Mouse (Mus musculus) midbrain, embryonic 10.5 days (tissue): ENCODE data around the gene Fgf15. TPM values are rescaled to one million over a fixed set of nuclear protein-coding genes. Genes with fewer than 3 reads are reported as not detected.
A peak's percentile ranks its signal among the peaks of the same experiment; 100 is the strongest.

Experiments used
- DNase-seq: peaks from one replicate; pipeline ENCODE4 v3.0.0-alpha.2; 2017; ENCODE audit warnings: low spot score
- H3K27ac ChIP-seq: fragments of 300-500 bp; sonication (generic); replicated peaks from 2 replicates; pipeline ENCODE4 v1.5.1; 2016; ENCODE audit warnings: mild to moderate bottlenecking
- H3K27me3 ChIP-seq: fragments of 300-500 bp; sonication (generic); 2 replicates; pipeline ENCODE4 v1.6.1; 2016; ENCODE audit warnings: low read depth, mild to moderate bottlenecking; ENCODE audit not compliant: poor library complexity, severe bottlenecking
- H3K36me3 ChIP-seq: fragments of 300-500 bp; sonication (generic); 2 replicates; pipeline ENCODE4 v1.6.1; 2016; ENCODE audit warnings: mild to moderate bottlenecking, moderate library complexity
- H3K4me1 ChIP-seq: fragments of 300-500 bp; sonication (generic); 2 replicates; pipeline ENCODE4 v1.6.1; 2016
- H3K4me3 ChIP-seq: fragments of 300-500 bp; sonication (generic); 2 replicates; pipeline ENCODE4 v1.5.1; 2016; ENCODE audit warnings: mild to moderate bottlenecking, moderate library complexity
- H3K9me3 ChIP-seq: fragments of 300-500 bp; sonication (generic); replicated peaks from 2 replicates; pipeline ENCODE4 v1.6.1; 2016; ENCODE audit warnings: mild to moderate bottlenecking
- WGBS: fragments of 180-500 bp; shearing (Covaris S2); methylation state at CpG from one replicate; pipeline ENCODE4 v1.1.7; 2016; 5-methylcytosine and 5-hydroxymethylcytosine counted together
- polyA plus RNA-seq: library from polyadenylated mRNA; unstranded; fragments of >200 nt; fragmentation: Nextera tagmentation; extraction: Ambion mirVana; gene quantifications from 2 replicates; pipeline ENCODE4 v1.2.1, GENCODE M21; 2016

Gene Fgf15
- polyA plus RNA-seq, 1 experiment from 2014 or later: 96.3 TPM

GRCm38 (mm10) chr7:144918823-144919222 is 22.5 kb downstream of the Fgf15 start:
- H3K4me1 ChIP-seq: peaks cover 16% of the 10 kb centered on the region
- no peaks in the 10 kb centered on the region for H3K27me3 ChIP-seq
- WGBS: 82% methylated on average over 1 of the region's 1 CpGs
- H3K27ac ChIP-seq: no peak overlapping the region
- peaks cover 56% of the 10 kb centered on the region for H3K36me3 ChIP-seq
- no peaks in the 10 kb centered on the region for H3K9me3 ChIP-seq
- DNase-seq: no peak
- H3K4me3 ChIP-seq: no peak overlapping the region

GRCm38 (mm10) chr7:144927591-144927990 is 31.3 kb downstream of the Fgf15 start:
- Histone ChIP-seq H3K4me3 (no peak overlapping the region), H3K36me3 (peaks cover 56% of the 10 kb centered on the region), H3K27me3 (no peaks in the 10 kb centered on the region), H3K9me3 (no peaks in the 10 kb centered on the region), H3K4me1 (peaks cover 15% of the 10 kb centered on the region), H3K27ac (peak overlapping the region; percentile 19; the same call in 1 of the 2 replicates)
- no peak for DNase-seq
- 78% methylated on average over 2 of the region's 2 CpGs for WGBS

- H3K27ac ChIP-seq: peak overlapping the region; percentile 23; the same call in 1 of the 2 replicates
- H3K9me3 ChIP-seq: no peaks in the 10 kb centered on the region
- peaks cover 15% of the 10 kb centered on the region for H3K4me1 ChIP-seq
- no peaks in the 10 kb centered on the region for H3K27me3 ChIP-seq
- WGBS: 77% methylated on average over 4 of the region's 4 CpGs
- H3K36me3 ChIP-seq: peaks cover 61% of the 10 kb centered on the region
- no peak overlapping the region for H3K4me3 ChIP-seq
- DNase-seq: no peak
Measured at GRCm38 (mm10) chr7:144928009-144928888, 31.9 kb downstream of the Fgf15 start.

GRCm38 (mm10) chr7:144928889-144929210 is 32.5 kb downstream of the Fgf15 start:
- H3K36me3 ChIP-seq: peaks cover 62% of the 10 kb centered on the region
- H3K4me3 ChIP-seq: no peak overlapping the region
- peaks cover 15% of the 10 kb centered on the region for H3K4me1 ChIP-seq
- H3K27ac ChIP-seq: no peak overlapping the region
- H3K27me3 ChIP-seq: no peaks in the 10 kb centered on the region
- 84% methylated on average over 6 of the region's 6 CpGs for WGBS
- H3K9me3 ChIP-seq: no peaks in the 10 kb centered on the region
- no peak for DNase-seq

- peaks cover 17% of the 10 kb centered on the region for H3K4me1 ChIP-seq
- H3K27me3 ChIP-seq: no peaks in the 10 kb centered on the region
- no peak for DNase-seq
- no peak overlapping the region for H3K4me3 ChIP-seq
- peaks cover 63% of the 10 kb centered on the region for H3K36me3 ChIP-seq
- H3K9me3 ChIP-seq: no peaks in the 10 kb centered on the region
- WGBS: 86% methylated on average over 8 of the region's 8 CpGs
- H3K27ac ChIP-seq: no peak overlapping the region
Measured at GRCm38 (mm10) chr7:144929506-144929905, 33.2 kb downstream of the Fgf15 start.

GRCm38 (mm10) chr7:144929931-144930330 is 33.6 kb downstream of the Fgf15 start:
- H3K27ac ChIP-seq: no peak overlapping the region
- peaks cover 18% of the 10 kb centered on the region for H3K4me1 ChIP-seq
- peaks cover 67% of the 10 kb centered on the region for H3K36me3 ChIP-seq
- no peak for DNase-seq
- no peak overlapping the region for H3K4me3 ChIP-seq
- whole genome bisulfite sequencing: 76% methylated on average over 5 of the region's 5 CpGs
- H3K27me3 ChIP-seq: no peaks in the 10 kb centered on the region
- no peaks in the 10 kb centered on the region for H3K9me3 ChIP-seq

GRCm38 (mm10) chr7:144931778-144932177 is 35.4 kb downstream of the Fgf15 start:
- H3K27ac ChIP-seq: no peak overlapping the region
- DNase-seq: peak; percentile 52
- no peak overlapping the region for H3K4me3 ChIP-seq
- 24% methylated on average over 3 of the region's 3 CpGs for WGBS
- peaks cover 36% of the 10 kb centered on the region for H3K4me1 ChIP-seq
- no peaks in the 10 kb centered on the region for H3K9me3 ChIP-seq
- H3K27me3 ChIP-seq: no peaks in the 10 kb centered on the region
- H3K36me3 ChIP-seq: peaks cover 85% of the 10 kb centered on the region

- WGBS: 83% methylated on average over 18 of the region's 18 CpGs
- no peak for DNase-seq
Measured at GRCm38 (mm10) chr7:144932389-144932937, 36.1 kb downstream of the Fgf15 start.

GRCm38 (mm10) chr7:144933336-144933735 is 37.0 kb downstream of the Fgf15 start:
- Histone ChIP-seq H3K27me3 (peaks cover 6% of the 10 kb centered on the region; the same call in 1 of the 2 replicates), H3K36me3 (peaks cover 92% of the 10 kb centered on the region), H3K4me3 (no peak overlapping the region), H3K27ac (no peak overlapping the region), H3K9me3 (no peaks in the 10 kb centered on the region), H3K4me1 (peaks cover 40% of the 10 kb centered on the region)
- 91% methylated on average over 3 of the region's 3 CpGs for WGBS
- no peak for DNase-seq

More at GRCm38 (mm10) chr7:144932389-144932937, 36.1 kb downstream of the Fgf15 start:
- Histone ChIP-seq H3K27ac (no peak overlapping the region), H3K27me3 (no peaks in the 10 kb centered on the region), H3K4me3 (no peak overlapping the region), H3K36me3 (peaks cover 92% of the 10 kb centered on the region), H3K4me1 (peaks cover 36% of the 10 kb centered on the region), H3K9me3 (no peaks in the 10 kb centered on the region)

- peaks cover 43% of the 10 kb centered on the region for H3K4me1 ChIP-seq
- DNase-seq: no peak
- peaks cover 9% of the 10 kb centered on the region for H3K27me3 ChIP-seq
- peaks cover 91% of the 10 kb centered on the region for H3K36me3 ChIP-seq
- H3K9me3 ChIP-seq: no peaks in the 10 kb centered on the region
- no peak overlapping the region for H3K27ac ChIP-seq
- 91% methylated on average over 8 of the region's 8 CpGs for WGBS
- no peak overlapping the region for H3K4me3 ChIP-seq
Measured at GRCm38 (mm10) chr7:144933796-144934195, 37.5 kb downstream of the Fgf15 start.

- Histone ChIP-seq H3K27me3 (peaks cover 15% of the 10 kb centered on the region), H3K4me1 (peaks cover 53% of the 10 kb centered on the region), H3K9me3 (no peaks in the 10 kb centered on the region), H3K36me3 (peaks cover 80% of the 10 kb centered on the region), H3K4me3 (no peak overlapping the region), H3K27ac (no peak overlapping the region)
- DNase-seq: no peak
- whole genome bisulfite sequencing: 81% methylated on average over 5 of the region's 5 CpGs
Measured at GRCm38 (mm10) chr7:144934901-144935300, 38.6 kb downstream of the Fgf15 start.

- DNase-seq: no peak
- Histone ChIP-seq H3K27me3 (peaks cover 18% of the 10 kb centered on the region), H3K27ac (no peak overlapping the region), H3K4me1 (peaks cover 56% of the 10 kb centered on the region), H3K36me3 (peaks cover 74% of the 10 kb centered on the region), H3K4me3 (no peak overlapping the region), H3K9me3 (no peaks in the 10 kb centered on the region)
- WGBS: 75% methylated on average over 5 of the region's 5 CpGs
Measured at GRCm38 (mm10) chr7:144935563-144935962, 39.2 kb downstream of the Fgf15 start.

GRCm38 (mm10) chr7:144936311-144936880 is 40.1 kb downstream of the Fgf15 start:
- Histone ChIP-seq H3K27ac (peak overlapping the region; percentile 98; the same call in 1 of the 2 replicates), H3K36me3 (peaks cover 66% of the 10 kb centered on the region), H3K27me3 (peaks cover 21% of the 10 kb centered on the region), H3K9me3 (no peaks in the 10 kb centered on the region), H3K4me3 (peak overlapping the region; percentile 83; the same call in 1 of the 2 replicates), H3K4me1 (peaks cover 65% of the 10 kb centered on the region)
- 86% methylated on average over 4 of the region's 4 CpGs for WGBS
- DNase-seq: no peak
